Mouse (Mus musculus) myocyte (in vitro differentiated cells): ENCODE results near the gene Rapgef6. TPM values are rescaled to one million over a fixed set of nuclear protein-coding genes. Genes with fewer than 3 reads are reported as not detected.

Experiments
- H3K27me3 ChIP-seq: one replicate; pipeline ENCODE4 v1.6.1; 2011; ENCODE audit not compliant: control insufficient read depth, insufficient read depth, insufficient read length
- H3K36me3 ChIP-seq: one replicate; pipeline ENCODE4 v1.6.1; 2011; ENCODE audit not compliant: control insufficient read depth, insufficient read depth
- H3K4me2 ChIP-seq: one replicate; pipeline ENCODE4 v1.6.1; 2011; ENCODE audit warnings: low read depth, control low read depth
- H3K4me3 ChIP-seq: one replicate; pipeline ENCODE4 v1.5.1; 2011; ENCODE audit warnings: mild to moderate bottlenecking, control low read depth, moderate library complexity
- H3K79me2 ChIP-seq: one replicate; pipeline ENCODE4 v1.6.1; 2011; ENCODE audit not compliant: control insufficient read depth, insufficient read depth
- H3ac ChIP-seq: one replicate; pipeline ENCODE4 v1.6.1; 2011; ENCODE audit not compliant: control insufficient read depth, insufficient read length
- CEBPB ChIP-seq: IDR thresholded peaks from 2 replicates; pipeline ENCODE4 v1.6.1; 2011; ENCODE audit warnings: mild to moderate bottlenecking, moderate library complexity; ENCODE audit not compliant: poor library complexity, insufficient read depth, severe bottlenecking
- E2F4 ChIP-seq: IDR thresholded peaks from one replicate; pipeline ENCODE4 v1.6.1; 2011; ENCODE audit warnings: mild to moderate bottlenecking, control low read depth, moderate library complexity; ENCODE audit not compliant: insufficient read depth
- MAX ChIP-seq: IDR thresholded peaks from one replicate; pipeline ENCODE4 v1.6.1; 2011; ENCODE audit warnings: low read depth, mild to moderate bottlenecking, control low read depth
- MYOD1 ChIP-seq, 3 experiments: IDR thresholded peaks; one replicate each; pipeline ENCODE4 v1.6.1; 2011; ENCODE audit warnings: control low read depth in 2 of 3, low read depth in 2 of 3, mild to moderate bottlenecking in 2 of 3, moderate library complexity in 1 of 3; ENCODE audit not compliant: insufficient read length in 2 of 3, control insufficient read depth in 1 of 3
- MYOG ChIP-seq, 3 experiments: IDR thresholded peaks; one replicate each; pipeline ENCODE4 v1.6.1; 2011; ENCODE audit warnings: control low read depth in 2 of 3, low read depth in 2 of 3, mild to moderate bottlenecking in 2 of 3; ENCODE audit not compliant: insufficient read length in 2 of 3, control insufficient read depth in 1 of 3, insufficient read depth in 1 of 3
- POLR2A ChIP-seq: IDR thresholded peaks from one replicate; pipeline ENCODE4 v1.6.1; 2011; ENCODE audit warnings: low read depth, mild to moderate bottlenecking, control low read depth, moderate library complexity; ENCODE audit not compliant: insufficient read length
- POLR2AphosphoS2 ChIP-seq: IDR thresholded peaks from one replicate; pipeline ENCODE4 v1.6.1; 2011; ENCODE audit warnings: low read depth, control low read depth; ENCODE audit not compliant: insufficient read length
- REST ChIP-seq: IDR thresholded peaks from one replicate; pipeline ENCODE4 v1.6.1; 2011; ENCODE audit warnings: mild to moderate bottlenecking, control low read depth, moderate library complexity; ENCODE audit not compliant: insufficient read depth, insufficient read length
- SRF ChIP-seq: IDR thresholded peaks from one replicate; pipeline ENCODE4 v1.6.1; 2011; ENCODE audit warnings: low read depth; ENCODE audit not compliant: control insufficient read depth, insufficient read length
- TCF12 ChIP-seq: IDR thresholded peaks from one replicate; pipeline ENCODE4 v1.6.1; 2011; ENCODE audit warnings: mild to moderate bottlenecking, control low read depth; ENCODE audit not compliant: poor library complexity, insufficient read depth, severe bottlenecking
- TCF3 ChIP-seq: IDR thresholded peaks from one replicate; pipeline ENCODE4 v1.6.1; 2011; ENCODE audit warnings: low read depth, control low read depth; ENCODE audit not compliant: insufficient read length
- polyA plus RNA-seq: library from polyadenylated mRNA; unstranded; fragments of >200 nt; fragmentation: generic; extraction: Trizol; gene quantifications from one replicate; pipeline ENCODE4 v1.2.1, GENCODE M21; 2012; ENCODE audit warnings: missing spikeins

The Rapgef6 gene
- polyA plus RNA-seq, 1 experiment = 3.1 TPM

GRCm38 (mm10) chr11:54697611-54698010, 175.0 kb downstream of the Rapgef6 start:
- H3K27me3 ChIP-seq = no peaks in the 10 kb centered on the region
- H3ac ChIP-seq = no peak overlapping the region
- H3K4me2 ChIP-seq = no peak overlapping the region
- H3K79me2 ChIP-seq = no peaks in the 10 kb centered on the region
- no peak overlapping the region for H3K4me3 ChIP-seq
- no peak for TF ChIP-seq SRF
- TF ChIP-seq POLR2A = no peak
- TF ChIP-seq MYOD1 (IDR thresholded peaks at IDR 0.05; ENCODE audit: control insufficient read depth in 1 of 3, insufficient read length in 2 of 3, low read depth in 2 of 3) = no peak
- no peak for TF ChIP-seq TCF3
- TF ChIP-seq POLR2AphosphoS2 = no peak
- no peak for TF ChIP-seq CEBPB
- H3K36me3 ChIP-seq = peaks cover 24% of the 10 kb centered on the region

GRCm38 (mm10) chr11:54698636-54699035, 176.0 kb downstream of the Rapgef6 start:
- Histone ChIP-seq H3K4me2 (no peak overlapping the region), H3K27me3 (no peaks in the 10 kb centered on the region), H3K79me2 (no peaks in the 10 kb centered on the region), H3K36me3 (peaks cover 22% of the 10 kb centered on the region), H3K4me3 (no peak overlapping the region), H3ac (no peak overlapping the region)
- TF ChIP-seq REST (no peak), SRF (no peak), E2F4 (no peak), POLR2AphosphoS2 (no peak), CEBPB (no peak), POLR2A (no peak)

GRCm38 (mm10) chr11:54699972-54700371, 177.3 kb downstream of the Rapgef6 start:
- Histone ChIP-seq H3K27me3 (no peaks in the 10 kb centered on the region), H3K4me3 (no peak overlapping the region), H3ac (no peak overlapping the region), H3K36me3 (peaks cover 22% of the 10 kb centered on the region), H3K4me2 (no peak overlapping the region), H3K79me2 (no peaks in the 10 kb centered on the region)
- peak; percentile 36 for TF ChIP-seq POLR2AphosphoS2
- no peak for TF ChIP-seq E2F4

GRCm38 (mm10) chr11:54701848-54702247, 179.2 kb downstream of the Rapgef6 start:
- peaks cover 12% of the 10 kb centered on the region for H3K36me3 ChIP-seq
- H3ac ChIP-seq = no peak overlapping the region
- H3K79me2 ChIP-seq = no peaks in the 10 kb centered on the region
- TF ChIP-seq SRF (no peak), E2F4 (no peak), POLR2AphosphoS2 (no peak), MYOD1 (IDR thresholded peaks at IDR 0.05; ENCODE audit: control insufficient read depth in 1 of 3, insufficient read length in 2 of 3, low read depth in 2 of 3) (no peak)
- no peak overlapping the region for H3K4me3 ChIP-seq
- H3K27me3 ChIP-seq = no peaks in the 10 kb centered on the region
- H3K4me2 ChIP-seq = no peak overlapping the region

GRCm38 (mm10) chr11:54703306-54703705, 180.7 kb downstream of the Rapgef6 start:
- no peak for TF ChIP-seq MAX
- TF ChIP-seq REST = no peak
- no peak for TF ChIP-seq POLR2A
- no peak for TF ChIP-seq TCF3
- TF ChIP-seq POLR2AphosphoS2 = no peak
- no peak for TF ChIP-seq CEBPB
- TF ChIP-seq E2F4 = no peak
- no peak for TF ChIP-seq MYOG (IDR thresholded peaks at IDR 0.05; ENCODE audit: control insufficient read depth in 1 of 3, insufficient read depth in 1 of 3, insufficient read length in 2 of 3, low read depth in 2 of 3)
- TF ChIP-seq SRF = no peak
- TF ChIP-seq TCF12 = no peak
- H3K36me3 ChIP-seq = no peaks in the 10 kb centered on the region

GRCm38 (mm10) chr11:54708153-54708552, 185.5 kb downstream of the Rapgef6 start:
- Histone ChIP-seq H3ac (no peak overlapping the region), H3K4me2 (no peak overlapping the region), H3K79me2 (no peaks in the 10 kb centered on the region), H3K27me3 (no peaks in the 10 kb centered on the region), H3K36me3 (no peaks in the 10 kb centered on the region), H3K4me3 (no peak overlapping the region)
- no peak for TF ChIP-seq E2F4
- TF ChIP-seq POLR2AphosphoS2 = no peak
- no peak for TF ChIP-seq SRF

More at GRCm38 (mm10) chr11:54703306-54703705, 180.7 kb downstream of the Rapgef6 start:
- no peak overlapping the region for H3K4me2 ChIP-seq
- H3ac ChIP-seq = no peak overlapping the region
- no peaks in the 10 kb centered on the region for H3K27me3 ChIP-seq
- H3K79me2 ChIP-seq = no peaks in the 10 kb centered on the region
- no peak overlapping the region for H3K4me3 ChIP-seq
